Mouse (Mus musculus) erythroblast, embryonic 14.5 days (primary cell): ENCODE data around the gene Thada.

Experiments
- GATA1 ChIP-seq: IDR thresholded peaks from 2 replicates; pipeline ENCODE4 v1.6.1; 2012; ENCODE audit warnings: low read length, inconsistent platforms, mixed read lengths
- TAL1 ChIP-seq: IDR thresholded peaks from 3 replicates; pipeline ENCODE4 v1.6.1; 2012; ENCODE audit warnings: low read length, inconsistent platforms, mixed read lengths

DNA sequence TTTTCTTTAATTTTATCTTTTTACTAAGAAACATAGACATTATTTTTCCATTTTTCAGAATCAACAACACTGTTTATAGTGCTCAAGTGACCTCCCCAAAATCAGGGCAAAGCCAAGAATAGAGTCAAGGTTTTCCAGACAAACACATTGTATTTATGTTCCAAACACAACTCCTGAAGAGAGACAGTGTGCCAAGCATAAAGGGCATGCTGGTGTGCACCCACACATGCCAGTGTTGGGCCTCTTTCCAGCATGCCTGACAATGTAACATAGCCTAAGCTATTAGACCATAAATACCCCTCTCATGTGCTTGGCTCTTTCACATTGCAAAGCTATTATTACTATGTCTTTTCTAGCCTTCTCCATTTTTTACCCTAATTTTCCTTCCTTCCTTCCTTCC lies 205.8 kb downstream of the Thada start:
- TF ChIP-seq GATA1 (no peak), TAL1 (no peak)
